Mouse (Mus musculus): Measurements from ENCODE around the gene Ilvbl. TPM values are rescaled to one million over a fixed set of nuclear protein-coding genes. Genes with fewer than 3 reads are reported as not detected.

Ilvbl gene
- polyA plus RNA-seq, 1 experiment, result 8.6 TPM

DNA sequence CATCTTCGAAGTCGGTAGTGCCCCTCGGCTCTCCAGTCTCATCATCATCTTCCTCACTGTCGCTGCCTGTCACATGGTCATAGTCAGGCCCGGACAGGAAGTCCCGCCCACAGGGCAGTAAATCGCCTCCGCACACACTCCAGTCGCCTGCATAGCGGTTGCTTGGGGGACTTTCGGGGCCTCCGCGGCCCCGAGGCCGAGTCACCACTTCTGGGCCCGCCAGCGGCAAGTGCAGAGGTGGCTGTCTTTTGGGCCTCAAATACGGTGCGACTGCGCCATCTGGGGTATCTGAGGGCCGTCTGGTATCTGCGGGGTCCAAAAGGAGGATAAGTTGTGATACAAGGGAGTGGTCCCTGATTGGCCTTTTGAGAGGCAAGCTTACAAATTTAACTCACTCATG, 11.5 kb downstream of the Ilvbl start:
- TF ChIP-seq GATA1 (IDR thresholded peaks at IDR 0.05; ENCODE audit: low read length), result no peak

DNA sequence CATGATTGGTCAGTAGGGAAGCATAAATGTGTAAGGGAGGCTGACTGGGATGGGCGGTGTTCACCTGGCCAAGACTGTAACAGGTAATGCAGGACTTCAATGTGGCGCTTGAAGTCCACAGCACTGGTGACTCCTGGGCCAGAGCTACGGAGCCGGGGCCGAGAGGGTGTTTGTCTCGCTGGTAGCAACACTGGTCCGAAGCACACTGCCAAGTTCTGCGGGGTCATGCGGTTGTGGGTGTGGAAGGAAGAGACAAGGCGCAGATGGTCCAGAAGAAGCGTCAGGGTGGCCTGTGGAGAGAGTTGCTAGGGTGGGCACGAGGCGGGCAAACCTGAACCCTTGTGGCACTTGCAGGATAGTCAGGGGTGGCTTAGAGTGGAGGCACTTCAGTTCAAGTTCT, 11.9 kb downstream of the Ilvbl start:
- TF ChIP-seq GATA1 (IDR thresholded peaks at IDR 0.05; ENCODE audit: low read length), result no peak

DNA sequence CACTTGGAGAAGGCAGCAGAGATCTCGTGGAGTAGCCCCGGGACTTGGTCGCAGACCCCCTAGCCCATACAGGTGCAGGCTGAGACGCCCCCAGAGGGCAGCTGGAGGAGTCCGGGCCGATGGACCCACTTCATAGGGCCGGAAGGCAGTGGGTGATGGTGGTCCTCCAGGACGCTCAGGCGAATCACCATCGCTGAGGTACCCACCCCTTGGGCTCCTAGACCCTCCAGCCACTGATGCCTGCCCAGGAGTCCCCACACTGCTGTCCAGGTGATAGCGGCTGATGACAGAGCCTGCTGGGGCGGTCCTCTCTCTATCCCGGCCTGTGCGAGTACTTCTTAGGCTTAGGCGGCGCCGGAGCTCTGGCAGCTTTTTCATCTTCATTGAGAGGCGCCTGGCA, 15.1 kb downstream of the Ilvbl start:
- TF ChIP-seq GATA1 (IDR thresholded peaks at IDR 0.05; ENCODE audit: low read length), result no peak

DNA sequence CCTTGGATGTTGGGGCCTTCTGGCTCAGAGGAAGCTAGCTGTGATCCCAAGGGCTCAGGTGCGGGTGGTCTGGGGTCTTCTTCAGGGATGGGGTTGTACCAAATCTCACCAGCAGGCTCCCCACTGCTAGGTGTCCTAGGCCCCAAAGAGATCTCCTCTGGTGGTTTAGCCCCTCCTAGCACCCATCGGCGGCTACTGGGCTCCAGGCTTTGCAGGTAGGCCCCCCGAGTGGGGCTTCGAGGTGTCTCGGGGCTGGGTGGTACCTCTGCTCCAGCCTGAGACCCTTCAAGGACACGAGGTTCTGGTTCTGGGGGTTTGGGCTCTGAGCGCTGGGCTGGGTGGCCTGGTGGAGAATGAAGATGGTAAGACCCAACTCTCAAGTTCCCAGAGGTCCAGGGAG, 15.8 kb downstream of the Ilvbl start:
- TF ChIP-seq GATA1 (IDR thresholded peaks at IDR 0.05; ENCODE audit: low read length), result no peak

DNA sequence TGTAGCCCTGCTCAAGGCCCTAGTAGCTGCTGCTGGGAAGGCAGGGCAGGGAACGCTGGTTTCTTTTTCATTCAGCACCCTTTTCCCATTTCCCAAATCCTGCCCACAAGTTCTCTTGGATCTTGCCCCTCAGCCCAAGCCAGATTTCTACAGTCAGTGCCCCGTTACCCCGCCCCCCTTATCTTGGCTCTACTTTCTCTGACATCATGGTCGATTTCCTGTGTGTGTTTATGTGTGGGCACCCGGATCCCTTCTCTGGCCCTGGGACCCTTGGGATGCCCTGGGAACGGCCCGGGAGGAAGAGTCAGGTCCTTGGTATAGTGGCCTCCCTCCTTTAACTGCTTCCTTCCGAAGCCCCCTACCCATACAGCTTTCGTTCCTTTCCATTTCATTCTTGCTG, 16.6 kb downstream of the Ilvbl start:
- no peak for TF ChIP-seq GATA1 (IDR thresholded peaks at IDR 0.05; ENCODE audit: low read length)

DNA sequence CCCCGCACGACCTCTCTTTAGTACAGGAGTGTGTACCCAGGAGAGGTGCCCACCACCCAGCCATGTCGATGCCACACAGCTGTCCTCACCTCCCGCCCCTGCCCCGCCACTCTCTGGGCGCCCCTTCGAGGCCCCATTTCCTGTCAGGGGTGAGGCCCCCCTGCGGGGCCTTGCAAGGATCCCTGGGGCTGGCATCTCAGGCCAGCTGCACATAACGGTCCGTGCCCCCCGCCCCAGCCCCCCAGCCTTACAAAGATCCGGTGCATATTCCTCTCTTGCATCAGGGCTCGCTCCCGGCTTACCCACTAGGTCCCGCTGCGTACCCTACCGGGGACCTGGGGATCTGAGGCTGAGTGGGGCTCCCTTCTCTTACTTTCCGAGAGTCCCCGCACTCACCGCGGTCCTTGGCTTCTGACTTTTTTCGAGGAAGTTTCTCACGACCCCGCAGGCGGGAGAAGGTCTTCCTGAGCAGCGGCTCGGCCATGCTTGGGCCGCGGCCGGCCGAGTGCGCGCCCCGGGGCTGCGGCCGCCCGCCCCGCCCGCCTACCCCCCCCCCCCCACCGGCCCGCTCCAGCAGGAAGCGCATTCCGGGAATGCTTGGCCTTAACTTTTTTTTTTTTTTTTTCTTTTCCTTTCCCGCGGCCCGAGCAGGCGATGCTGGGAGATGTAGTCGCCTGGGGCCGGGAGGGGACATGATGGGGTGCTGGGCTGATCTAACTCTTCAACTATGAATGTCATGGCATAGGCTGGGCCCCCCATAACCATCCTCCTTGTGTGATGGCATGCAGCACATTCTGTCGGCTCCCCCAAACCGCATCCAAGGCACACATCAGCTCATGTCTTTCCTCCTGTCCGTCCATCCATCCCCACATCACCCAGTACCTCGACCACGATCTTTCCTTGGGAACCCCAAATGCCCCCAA, 17.5 kb downstream of the Ilvbl start, which contains the start of gene Syde1:
TSS of gene Syde1 (minus strand) at position 559 of the 923 bp plus-strand sequence.
- no peak for TF ChIP-seq GATA1 (IDR thresholded peaks at IDR 0.05; ENCODE audit: low read length)

DNA sequence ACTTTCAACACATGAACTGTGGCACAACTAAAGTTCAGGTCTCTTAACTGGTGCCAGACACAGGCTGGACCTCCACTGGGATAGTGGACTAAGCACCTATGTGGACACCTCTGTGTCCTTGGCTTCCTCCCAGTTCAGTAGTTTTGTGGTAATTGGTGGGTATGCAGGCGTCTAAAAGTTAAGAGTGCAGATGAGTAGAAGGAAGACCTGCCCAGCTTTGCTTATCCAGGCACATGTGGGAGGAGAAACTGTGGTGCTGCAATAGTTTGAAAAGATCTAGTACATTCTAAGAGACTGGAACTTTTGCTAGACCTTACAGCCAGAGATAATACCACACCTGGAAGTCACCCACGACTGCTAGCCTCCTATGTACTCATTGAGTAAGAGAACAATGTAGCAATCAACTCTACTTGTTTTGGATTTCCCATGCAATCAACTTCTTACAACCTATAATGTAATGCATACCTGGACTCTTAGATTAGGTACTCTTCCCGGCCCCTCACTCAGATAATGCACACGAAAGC, 18.8 kb downstream of the Ilvbl start:
- TF ChIP-seq GATA1 (IDR thresholded peaks at IDR 0.05; ENCODE audit: low read length), result no peak

DNA sequence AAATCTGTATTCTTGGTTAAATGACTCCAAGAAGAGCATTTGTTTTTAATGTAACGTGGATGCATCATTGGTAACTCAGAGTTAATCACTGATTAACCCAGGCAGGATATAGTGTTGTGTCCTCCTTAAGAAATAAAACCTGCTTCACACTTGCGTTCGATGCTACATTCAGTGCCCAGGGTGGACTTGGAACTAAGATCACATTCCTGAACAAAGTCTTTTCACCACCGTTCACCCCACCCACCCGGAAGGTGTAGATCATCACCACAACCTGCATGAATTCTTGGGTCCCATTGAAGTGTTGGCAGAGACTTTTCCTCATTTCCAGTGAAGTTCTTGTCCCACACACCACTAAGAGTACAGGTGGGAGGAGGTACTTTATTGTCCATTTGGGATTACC, 19.6 kb downstream of the Ilvbl start:
- TF ChIP-seq GATA1 (IDR thresholded peaks at IDR 0.05; ENCODE audit: low read length), result no peak

DNA sequence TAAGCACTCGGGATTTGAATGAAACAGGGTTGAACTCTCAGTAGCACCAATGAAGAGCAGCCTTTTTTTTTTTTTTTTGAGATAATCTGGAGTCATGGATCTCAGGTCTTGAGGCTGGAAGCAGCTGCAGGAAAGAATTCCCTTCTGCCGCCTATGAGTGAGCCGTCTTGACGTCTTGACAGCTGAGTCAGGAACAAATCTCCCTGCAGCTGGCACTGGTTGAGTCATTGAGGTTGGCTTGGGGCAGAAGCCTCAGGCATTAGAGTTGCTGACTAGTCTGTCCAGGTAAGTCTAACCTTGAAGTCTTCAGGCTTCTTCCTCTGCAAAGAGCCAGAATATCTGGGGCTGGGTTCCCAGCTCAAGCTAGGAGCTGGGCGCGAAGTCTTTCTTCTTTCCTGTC, 20.0 kb downstream of the Ilvbl start:
- TF ChIP-seq GATA1 (IDR thresholded peaks at IDR 0.05; ENCODE audit: low read length), result no peak

DNA sequence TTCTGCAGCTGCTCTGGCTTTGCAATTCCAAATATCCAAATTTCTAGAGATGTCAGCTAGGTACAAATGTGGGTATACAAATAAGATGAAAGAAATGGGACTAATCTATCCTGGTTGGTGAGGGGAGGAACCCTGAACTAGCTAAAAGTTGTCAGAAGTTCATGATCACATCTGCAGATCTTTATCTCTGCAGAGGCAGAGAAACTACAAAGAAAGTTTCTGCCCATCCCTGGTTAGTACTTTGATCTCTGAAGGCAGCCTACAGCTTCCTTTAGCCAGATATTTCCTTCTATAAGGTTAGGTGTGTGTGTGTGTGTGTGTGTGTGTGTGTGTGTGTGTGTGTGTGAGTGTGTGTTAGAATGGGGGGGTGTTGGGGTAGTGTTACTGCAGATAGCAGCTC, 20.4 kb downstream of the Ilvbl start:
- no peak for TF ChIP-seq GATA1 (IDR thresholded peaks at IDR 0.05; ENCODE audit: low read length)

DNA sequence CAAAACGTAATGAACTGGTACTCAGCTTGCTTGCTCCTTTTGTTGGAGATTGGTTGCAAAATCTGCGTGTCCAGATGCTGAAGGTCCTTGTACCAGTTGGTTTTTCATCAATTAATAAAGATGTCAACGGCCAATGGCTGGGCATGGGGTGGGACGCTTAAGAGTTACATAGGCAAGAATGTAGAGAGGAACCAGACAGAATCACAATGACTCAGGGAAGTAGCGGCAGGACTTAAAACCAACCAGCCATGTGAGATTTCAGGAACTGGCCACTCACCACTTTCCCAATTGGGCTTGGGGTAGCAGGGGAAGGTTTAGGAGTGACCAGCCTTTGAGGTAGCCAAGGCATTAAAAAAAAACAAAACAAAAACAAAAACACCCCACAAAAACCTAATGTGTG, 25.7 kb downstream of the Ilvbl start:
- TF ChIP-seq GATA1 (IDR thresholded peaks at IDR 0.05; ENCODE audit: low read length), result no peak

DNA sequence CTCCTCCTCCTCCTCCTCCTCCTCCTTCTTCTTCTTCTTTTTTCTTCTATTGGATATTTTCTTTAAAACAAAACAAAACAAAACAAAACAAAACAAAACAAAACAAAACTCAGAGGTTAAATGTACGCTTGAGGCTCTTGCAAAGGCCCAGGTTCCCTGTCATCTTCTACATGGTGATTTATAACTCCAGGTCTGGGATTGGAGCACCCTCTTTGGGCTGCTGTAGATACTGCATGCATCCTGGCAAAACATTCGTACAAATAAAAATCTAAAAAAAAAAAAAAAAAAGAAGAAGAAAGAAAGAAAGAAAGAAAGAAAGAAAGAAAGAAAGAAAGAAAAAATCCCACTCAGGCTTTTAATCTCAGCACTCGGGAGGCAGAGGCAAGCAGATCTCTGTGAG, 30.9 kb downstream of the Ilvbl start:
- no peak for TF ChIP-seq GATA1 (IDR thresholded peaks at IDR 0.05; ENCODE audit: low read length)

DNA sequence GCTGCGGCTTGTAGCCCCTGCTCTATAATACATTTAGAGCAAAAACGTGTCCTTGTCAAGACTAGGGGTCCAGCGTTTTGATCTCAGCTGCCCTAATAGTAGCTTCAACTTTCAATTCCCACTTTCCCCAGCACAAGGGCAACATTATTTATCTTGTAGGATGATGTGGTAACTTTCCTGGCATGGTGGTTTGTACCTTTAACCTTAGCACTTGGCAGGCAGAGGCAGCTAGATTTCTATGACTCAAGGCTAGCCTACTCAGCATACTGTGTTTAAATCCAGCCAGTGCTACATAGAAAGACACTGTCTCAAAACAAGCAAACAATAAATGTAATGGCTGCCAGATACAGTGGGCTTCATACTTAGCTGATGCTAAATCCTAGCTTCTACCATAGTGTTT, 33.5 kb downstream of the Ilvbl start:
- no peak for TF ChIP-seq GATA1 (IDR thresholded peaks at IDR 0.05; ENCODE audit: low read length)

DNA sequence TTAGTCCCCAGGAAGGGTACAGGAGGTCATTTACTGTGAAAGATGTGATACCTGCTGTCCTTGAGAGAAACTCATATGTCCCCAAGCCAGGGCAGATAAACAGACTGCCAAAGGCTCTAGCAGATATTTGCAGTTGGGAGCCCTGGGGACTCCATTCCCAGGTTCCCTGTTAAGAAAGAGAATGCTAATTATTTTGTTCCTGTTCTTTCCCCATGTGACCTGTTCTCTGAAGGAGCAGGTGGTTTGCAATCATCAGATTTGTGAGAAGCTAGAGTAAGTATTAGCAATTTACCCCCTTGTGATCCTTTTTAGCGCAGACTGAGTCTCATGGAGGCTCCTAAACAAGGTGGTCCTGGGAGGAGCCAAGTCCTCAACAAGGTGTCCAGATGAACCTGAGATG, 43.8 kb downstream of the Ilvbl start, which contains the start of gene Olfr1357:
TSS of gene Olfr1357 (minus strand) at position 101 of the 400 bp plus-strand sequence.
- TF ChIP-seq GATA1 (IDR thresholded peaks at IDR 0.05; ENCODE audit: low read length), result no peak

DNA sequence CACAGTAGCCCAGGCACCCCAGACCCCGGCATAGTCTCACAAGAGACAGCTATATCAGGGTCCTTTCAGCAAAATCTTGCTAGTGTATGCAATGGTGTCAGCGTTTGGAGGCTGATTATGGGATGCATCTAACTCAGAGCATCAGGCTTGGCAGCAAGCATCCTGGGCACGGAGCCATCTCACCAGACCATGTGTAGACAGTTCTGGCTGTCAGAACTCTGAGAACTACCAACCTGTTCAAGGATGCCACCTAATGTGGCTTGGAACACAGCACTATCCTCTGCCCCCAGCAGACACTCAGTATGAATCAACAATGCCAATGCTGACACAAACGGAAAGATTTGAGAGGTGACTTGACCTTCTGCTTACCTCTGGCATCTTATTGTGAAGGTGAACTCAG, 56.0 kb downstream of the Ilvbl start:
- TF ChIP-seq GATA1 (IDR thresholded peaks at IDR 0.05; ENCODE audit: low read length), result no peak

DNA sequence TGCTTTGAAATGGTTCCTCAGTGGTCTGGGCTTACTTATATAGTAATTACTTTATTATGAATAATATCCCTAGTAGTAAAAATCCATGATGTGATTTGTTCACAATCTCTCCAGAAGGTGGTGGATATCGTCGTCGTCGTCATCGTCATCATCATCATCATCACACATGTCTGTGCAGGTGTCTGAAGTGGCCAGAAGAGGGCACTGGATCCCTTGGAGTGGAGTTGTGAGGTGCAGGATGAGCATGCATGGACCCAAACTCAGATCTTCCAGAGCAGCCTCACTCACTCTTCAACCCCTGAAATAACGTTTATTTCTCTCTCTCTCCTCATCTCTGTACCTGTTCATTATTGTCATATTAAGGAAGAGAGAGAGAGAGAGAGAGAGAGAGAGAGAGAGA, 58.2 kb downstream of the Ilvbl start:
- no peak for TF ChIP-seq GATA1 (IDR thresholded peaks at IDR 0.05; ENCODE audit: low read length)

Other genes with a start within 250 kb of the Ilvbl start
- gene Agpat3, start 221.9 kb upstream of the Ilvbl start, polyA plus RNA-seq (2012), result 36.2 TPM in 2 replicates
- gene Rrp1, start 161.3 kb upstream of the Ilvbl start, polyA plus RNA-seq (2012), result 342 and 376 TPM in 2 replicates
- gene Cstb, start 148.7 kb upstream of the Ilvbl start, polyA plus RNA-seq (2012), result 15.4 and 47.5 TPM in 2 replicates
- 14.0 and 15.1 TPM in 2 replicates for gene Pdxk, start 109.4 kb upstream of the Ilvbl start, polyA plus RNA-seq (2012)
- not detected in 2 replicates for gene Olfr1358, start 56.9 kb upstream of the Ilvbl start, polyA plus RNA-seq (2012)
- not detected in 2 replicates for gene Syde1, start 17.6 kb downstream of the Ilvbl start, polyA plus RNA-seq (2012)
- gene Olfr1357, start 43.7 kb downstream of the Ilvbl start, polyA plus RNA-seq (2012), result not detected in 2 replicates
- gene Casp14, start 143.9 kb downstream of the Ilvbl start, polyA plus RNA-seq (2012), result not detected in 2 replicates
- gene Ccdc105, start 178.7 kb downstream of the Ilvbl start, polyA plus RNA-seq (2012), result not detected in 2 replicates
- gene Slc1a6, start 206.2 kb downstream of the Ilvbl start, polyA plus RNA-seq (2012), result not detected in 2 replicates